Mouse (Mus musculus): ENCODE data around the gene Sema3b. TPM values are rescaled to one million over a fixed set of nuclear protein-coding genes. Genes with fewer than 3 reads are reported as not detected.

The Sema3b gene
- 4.6 and 5.1 TPM in 2 replicates for polyA plus RNA-seq (2015; fragmentation: Nextera tagmentation; extraction: Ambion mirVana)

DNA sequence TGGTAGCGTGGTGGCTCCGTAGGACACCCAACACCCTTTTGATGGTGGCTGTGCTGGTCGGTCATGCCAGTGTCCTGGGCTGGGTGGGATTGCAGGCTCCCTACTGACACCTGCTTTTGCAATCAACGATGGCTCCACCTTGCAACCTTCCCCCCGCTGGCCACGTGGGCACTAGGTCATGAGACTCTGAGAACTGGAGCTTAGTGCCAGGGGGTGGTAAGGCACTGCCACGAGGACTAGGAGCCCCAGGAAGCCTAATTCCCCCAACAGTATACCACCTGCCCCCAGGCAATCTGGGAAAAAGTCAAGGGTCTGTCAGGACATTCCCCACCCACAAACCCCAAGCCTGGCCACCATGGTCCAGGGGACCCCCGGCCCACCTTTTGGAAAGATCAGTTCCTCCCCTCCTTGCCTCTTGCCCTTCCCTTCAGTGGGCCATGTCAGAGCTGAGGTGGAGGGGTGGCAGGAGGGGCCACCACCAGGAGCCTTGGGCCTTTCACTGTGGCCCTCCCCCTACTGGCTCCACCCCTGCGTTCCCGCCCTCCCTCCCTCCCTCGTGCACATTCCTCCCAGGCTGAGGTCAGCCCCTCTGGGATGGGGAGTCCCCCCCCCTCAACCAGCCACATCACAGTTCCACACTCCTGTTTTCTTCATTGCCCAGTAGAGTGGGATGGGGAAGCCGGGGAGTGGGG, at the start of gene Sema3b:
Sema3b (minus strand) TSS at position 489 of the 692 bp plus-strand sequence.
- H3K36me3 ChIP-seq = peaks cover 1% of the 10 kb centered on the region; the same call in 1 of the 2 replicates
- peaks cover 34% of the 10 kb centered on the region for H3K4me1 ChIP-seq (replicated peaks)
- no peak within 1 kb of the TSS for H3K9ac ChIP-seq
- no peak within 1 kb of the TSS for H3K27ac ChIP-seq (replicated peaks)
- no peak within 1 kb of the TSS for H3K4me2 ChIP-seq
- ATAC-seq (ENCODE audit: low FRiP score, low read depth) = no peak
- H3K9me3 ChIP-seq = no peaks in the 10 kb centered on the region
- WGBS = 42% methylated on average over 12 of the region's 12 CpGs
- H3K4me3 ChIP-seq = no peak within 1 kb of the TSS
- H3K27me3 ChIP-seq = no peaks in the 10 kb centered on the region

DNA sequence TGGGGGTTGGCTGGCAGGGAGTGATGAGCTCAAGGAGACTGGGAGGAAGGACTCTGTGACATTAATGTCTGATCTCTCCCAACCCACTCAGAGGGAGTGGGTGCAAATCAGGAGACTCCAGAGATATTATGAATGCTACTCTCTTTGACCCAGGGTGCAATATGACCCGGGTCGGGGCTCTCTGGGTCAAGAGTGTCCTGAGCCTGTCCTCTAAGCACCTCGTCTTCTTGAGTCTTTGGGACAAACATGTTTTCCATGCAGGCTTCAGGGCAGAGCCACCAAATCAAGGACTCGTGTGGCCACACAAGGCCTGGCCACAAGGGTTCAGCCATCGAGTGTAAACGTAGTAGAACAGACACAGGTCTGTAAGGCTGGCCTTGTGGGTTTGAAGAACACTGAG, 49.1 kb upstream of the Sema3b start:
- Histone ChIP-seq H3K36me3 (no peaks in the 10 kb centered on the region), H3K4me1 (replicated peaks) (peaks cover 18% of the 10 kb centered on the region), H3K4me3 (no peak overlapping the region), H3K27ac (replicated peaks) (no peak overlapping the region), H3K9ac (no peak overlapping the region), H3K27me3 (no peaks in the 10 kb centered on the region), H3K9me3 (no peaks in the 10 kb centered on the region), H3K4me2 (no peak overlapping the region)
- 89% methylated on average over 6 of the region's 6 CpGs for WGBS
- no peak for ATAC-seq (ENCODE audit: low FRiP score, low read depth)

GRCm38 (mm10) chr9:107657144-107657543, 48.1 kb upstream of the Sema3b start:
- no peaks in the 10 kb centered on the region for H3K27me3 ChIP-seq
- H3K4me1 ChIP-seq (replicated peaks) = peaks cover 10% of the 10 kb centered on the region
- H3K9ac ChIP-seq = no peak overlapping the region
- H3K4me2 ChIP-seq = no peak overlapping the region
- no peak overlapping the region for H3K4me3 ChIP-seq
- no peaks in the 10 kb centered on the region for H3K36me3 ChIP-seq
- WGBS = 83% methylated on average over 5 of the region's 5 CpGs
- H3K9me3 ChIP-seq = no peaks in the 10 kb centered on the region
- H3K27ac ChIP-seq (replicated peaks) = no peak overlapping the region
- no peak for ATAC-seq (ENCODE audit: low FRiP score, low read depth)

GRCm38 (mm10) chr9:107654585-107654984, 45.6 kb upstream of the Sema3b start:
- ATAC-seq (ENCODE audit: low FRiP score, low read depth) = no peak

GRCm38 (mm10) chr9:107653474-107653873, 44.4 kb upstream of the Sema3b start:
- ATAC-seq (ENCODE audit: low FRiP score, low read depth) = no peak
- no peak overlapping the region for H3K4me2 ChIP-seq
- no peak overlapping the region for H3K27ac ChIP-seq (replicated peaks)
- no peaks in the 10 kb centered on the region for H3K9me3 ChIP-seq
- no peak overlapping the region for H3K4me3 ChIP-seq
- H3K36me3 ChIP-seq = no peaks in the 10 kb centered on the region
- H3K9ac ChIP-seq = no peak overlapping the region
- H3K27me3 ChIP-seq = no peaks in the 10 kb centered on the region
- H3K4me1 ChIP-seq (replicated peaks) = peaks cover 18% of the 10 kb centered on the region; the same call in 1 of the 2 replicates
- WGBS = 78% methylated on average over 2 of the region's 2 CpGs

More at GRCm38 (mm10) chr9:107654585-107654984, 45.6 kb upstream of the Sema3b start:
- no peaks in the 10 kb centered on the region for H3K9me3 ChIP-seq
- H3K27me3 ChIP-seq = no peaks in the 10 kb centered on the region
- H3K4me3 ChIP-seq = no peak overlapping the region
- H3K36me3 ChIP-seq = no peaks in the 10 kb centered on the region
- H3K4me1 ChIP-seq (replicated peaks) = peaks cover 21% of the 10 kb centered on the region; the same call in 1 of the 2 replicates
- no peak overlapping the region for H3K27ac ChIP-seq (replicated peaks)
- no peak overlapping the region for H3K9ac ChIP-seq
- 87% methylated on average over 4 of the region's 4 CpGs for WGBS
- H3K4me2 ChIP-seq = no peak overlapping the region

DNA sequence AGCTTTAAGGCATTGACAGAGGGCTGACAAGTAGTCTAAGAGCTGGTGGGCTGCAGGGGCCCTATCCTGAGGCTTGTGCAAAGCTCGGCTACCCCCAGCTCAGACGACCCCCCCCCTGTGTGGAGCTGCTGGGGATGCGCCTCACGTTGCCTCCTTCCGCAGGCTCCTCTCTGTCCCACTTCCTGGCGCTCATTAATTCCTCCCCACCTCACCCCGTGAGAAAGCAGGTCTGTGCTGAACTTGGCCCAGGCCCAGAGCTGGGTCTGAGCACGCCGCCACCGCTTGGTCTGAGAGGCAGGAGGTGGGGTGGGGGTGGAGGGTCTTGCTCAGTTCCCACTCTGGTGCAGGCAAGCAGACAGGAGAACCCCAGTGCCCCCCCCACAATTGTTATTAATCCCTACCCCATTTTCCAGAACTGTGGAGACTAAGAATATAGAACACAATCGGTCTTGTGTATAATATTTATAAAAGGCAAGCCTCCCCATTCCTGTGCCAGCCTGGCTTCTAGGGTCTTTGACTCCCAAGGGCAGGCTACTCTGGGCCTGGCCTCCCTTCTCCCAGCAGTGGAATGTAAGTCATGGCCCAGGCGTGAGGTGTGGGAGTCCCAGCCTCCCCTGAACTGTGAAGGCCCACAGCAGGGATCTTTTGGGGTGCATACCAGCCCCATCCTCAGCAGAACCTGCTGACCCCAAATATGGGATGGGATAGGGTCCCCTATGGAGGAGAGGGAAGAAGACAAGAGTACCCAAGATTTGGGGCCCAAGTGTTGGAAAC, 41.9 kb upstream of the Sema3b start:
- no peaks in the 10 kb centered on the region for H3K36me3 ChIP-seq
- H3K9ac ChIP-seq = no peak overlapping the region
- H3K4me1 ChIP-seq (replicated peaks) = peaks cover 18% of the 10 kb centered on the region; the same call in 1 of the 2 replicates
- H3K4me2 ChIP-seq = no peak overlapping the region
- H3K27me3 ChIP-seq = no peaks in the 10 kb centered on the region
- 22% methylated on average over 12 of the region's 12 CpGs for WGBS
- H3K27ac ChIP-seq (replicated peaks) = peak overlapping the region; percentile 71
- no peaks in the 10 kb centered on the region for H3K9me3 ChIP-seq
- H3K4me3 ChIP-seq = no peak overlapping the region
- peak; percentile 81 for ATAC-seq (ENCODE audit: low FRiP score, low read depth)

GRCm38 (mm10) chr9:107650225-107650624, 41.2 kb upstream of the Sema3b start:
- Histone ChIP-seq H3K27me3 (no peaks in the 10 kb centered on the region), H3K27ac (replicated peaks) (peak overlapping the region; percentile 71), H3K9me3 (no peaks in the 10 kb centered on the region), H3K4me1 (replicated peaks) (peaks cover 21% of the 10 kb centered on the region), H3K4me3 (no peak overlapping the region), H3K4me2 (no peak overlapping the region), H3K9ac (no peak overlapping the region), H3K36me3 (no peaks in the 10 kb centered on the region)
- ATAC-seq (ENCODE audit: low FRiP score, low read depth) = no peak
- 63% methylated on average over 7 of the region's 7 CpGs for WGBS

- H3K27me3 ChIP-seq = no peaks in the 10 kb centered on the region
- H3K36me3 ChIP-seq = no peaks in the 10 kb centered on the region
- no peak overlapping the region for H3K9ac ChIP-seq
- WGBS = 80% methylated on average over 3 of the region's 3 CpGs
- no peak overlapping the region for H3K4me2 ChIP-seq
- peaks cover 33% of the 10 kb centered on the region for H3K4me1 ChIP-seq (replicated peaks)
- no peak for ATAC-seq (ENCODE audit: low FRiP score, low read depth)
- H3K27ac ChIP-seq (replicated peaks) = no peak overlapping the region
- no peak overlapping the region for H3K4me3 ChIP-seq
- no peaks in the 10 kb centered on the region for H3K9me3 ChIP-seq
These were observed 39.7 kb upstream of the Sema3b start for GRCm38 (mm10) chr9:107648767-107649166.

- 85% methylated on average over 6 of the region's 6 CpGs for WGBS
- no peak overlapping the region for H3K4me2 ChIP-seq
- no peaks in the 10 kb centered on the region for H3K36me3 ChIP-seq
- H3K4me3 ChIP-seq = no peak overlapping the region
- H3K27me3 ChIP-seq = no peaks in the 10 kb centered on the region
- no peak overlapping the region for H3K9ac ChIP-seq
- ATAC-seq (ENCODE audit: low FRiP score, low read depth) = no peak
- no peak overlapping the region for H3K27ac ChIP-seq (replicated peaks)
- peaks cover 33% of the 10 kb centered on the region for H3K4me1 ChIP-seq (replicated peaks)
- no peaks in the 10 kb centered on the region for H3K9me3 ChIP-seq
These were observed 37.9 kb upstream of the Sema3b start for GRCm38 (mm10) chr9:107646975-107647374.

GRCm38 (mm10) chr9:107645577-107645976, 36.5 kb upstream of the Sema3b start:
- Histone ChIP-seq H3K4me3 (no peak overlapping the region), H3K4me2 (no peak overlapping the region), H3K27ac (replicated peaks) (no peak overlapping the region), H3K4me1 (replicated peaks) (peaks cover 22% of the 10 kb centered on the region), H3K27me3 (no peaks in the 10 kb centered on the region), H3K9me3 (no peaks in the 10 kb centered on the region), H3K9ac (no peak overlapping the region), H3K36me3 (no peaks in the 10 kb centered on the region)
- ATAC-seq (ENCODE audit: low FRiP score, low read depth) = peak; percentile 80
- WGBS = 11% methylated on average over 5 of the region's 5 CpGs

GRCm38 (mm10) chr9:107645153-107645510, 36.1 kb upstream of the Sema3b start:
- WGBS = 56% methylated on average over 7 of the region's 7 CpGs
- Histone ChIP-seq H3K27me3 (no peaks in the 10 kb centered on the region), H3K36me3 (no peaks in the 10 kb centered on the region), H3K9me3 (no peaks in the 10 kb centered on the region), H3K27ac (replicated peaks) (no peak overlapping the region), H3K4me1 (replicated peaks) (peaks cover 17% of the 10 kb centered on the region), H3K4me2 (peak overlapping the region; percentile 64), H3K9ac (peak overlapping the region; percentile 42; the same call in 1 of the 2 replicates), H3K4me3 (peak overlapping the region; percentile 38)
- 0 out of 2 replicates have a peak, but pooled peaks have one; percentile 25 for ATAC-seq (ENCODE audit: low FRiP score, low read depth)

DNA sequence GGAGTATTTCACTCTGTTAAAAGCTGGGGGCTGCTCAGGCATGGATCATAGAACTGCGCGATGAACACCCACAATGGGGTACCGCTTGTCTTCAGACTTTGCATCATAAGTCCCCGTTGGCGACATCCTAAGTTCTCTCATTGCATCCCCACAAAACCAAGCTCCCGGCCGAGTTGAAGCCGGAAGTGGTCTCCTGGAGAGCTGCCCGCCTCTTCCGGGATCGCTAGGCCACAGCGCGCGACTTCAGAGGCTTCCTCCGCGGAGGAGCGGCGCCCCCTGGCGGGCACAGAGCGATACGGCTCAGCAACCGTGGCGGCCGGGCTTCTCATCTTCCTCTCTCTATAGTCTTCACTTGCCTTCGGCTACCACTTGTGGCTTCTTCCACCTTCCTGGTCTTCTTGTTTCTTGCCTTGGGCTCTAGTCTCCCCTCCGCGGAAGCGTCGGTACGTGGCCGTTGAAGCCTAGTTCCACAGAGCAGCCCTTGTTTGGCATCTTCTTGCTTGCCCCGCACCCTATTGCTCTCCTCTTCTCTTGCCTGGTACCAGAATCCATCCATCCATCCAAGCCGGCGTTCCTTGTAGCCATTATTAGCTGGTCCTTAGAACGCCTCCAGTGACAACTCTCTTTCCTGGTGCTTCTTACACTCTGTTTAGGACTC, 35.6 kb upstream of the Sema3b start:
- peak overlapping the region; percentile 48; the same call in 1 of the 2 replicates for H3K27ac ChIP-seq (replicated peaks)
- peak overlapping the region; percentile 42 for H3K9ac ChIP-seq
- ATAC-seq (ENCODE audit: low FRiP score, low read depth) = peak; percentile 83
- H3K4me2 ChIP-seq = peak overlapping the region; percentile 64
- H3K36me3 ChIP-seq = no peaks in the 10 kb centered on the region
- H3K4me1 ChIP-seq (replicated peaks) = peaks cover 15% of the 10 kb centered on the region
- H3K9me3 ChIP-seq = no peaks in the 10 kb centered on the region
- no peaks in the 10 kb centered on the region for H3K27me3 ChIP-seq
- peak overlapping the region; percentile 38 for H3K4me3 ChIP-seq
- WGBS = 6% methylated on average over 35 of the region's 35 CpGs
